Mouse (Mus musculus): Measurements from ENCODE around the gene Prdm13. TPM values are rescaled to one million over a fixed set of nuclear protein-coding genes. Genes with fewer than 3 reads are reported as not detected.

The Prdm13 gene
- polyA plus RNA-seq, 1 experiment from 2014 or later: not detected

DNA sequence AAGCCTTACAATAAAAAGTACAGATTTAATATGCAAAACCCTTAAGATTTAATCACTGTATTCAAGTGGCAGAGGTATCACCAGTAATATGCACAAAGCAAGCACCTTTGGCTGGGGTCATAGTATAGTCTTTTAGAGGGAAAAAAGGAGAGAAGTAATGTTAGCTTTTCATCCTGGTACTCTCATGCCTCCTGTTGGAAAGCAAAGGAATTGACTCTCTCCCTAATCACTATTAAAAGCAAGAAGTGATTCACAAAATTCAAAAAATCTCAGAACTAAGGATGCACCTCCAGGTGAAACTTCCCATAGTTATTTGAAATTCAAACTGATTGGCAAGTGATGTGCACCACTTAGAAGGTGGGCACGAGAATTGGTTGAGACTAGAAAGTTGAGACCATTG, 19.3 kb upstream of the Prdm13 start:
- H3K27ac ChIP-seq (replicated peaks): no peak overlapping the region
- TF ChIP-seq CTCF (IDR thresholded peaks at IDR 0.05; ENCODE audit: low read depth): peak; percentile 46
- no peak for TF ChIP-seq EP300 (optimal IDR thresholded peaks at IDR 0.05)
- H3K36me3 ChIP-seq (ENCODE audit: control insufficient read depth, insufficient read depth, low read length): no peaks in the 10 kb centered on the region
- no peak for ATAC-seq (ENCODE audit: low FRiP score, low TSS enrichment)
- DNase-seq (ENCODE audit: low spot score): no peak
- H3K4me1 ChIP-seq (replicated peaks; ENCODE audit: control insufficient read depth, insufficient read depth): no peaks in the 10 kb centered on the region
- 45% methylated on average over 1 of the region's 1 CpGs for WGBS
- H3K9me3 ChIP-seq (ENCODE audit: control insufficient read depth, low read length): no peaks in the 10 kb centered on the region
- H3K4me2 ChIP-seq (replicated peaks; ENCODE audit: low read depth): no peak overlapping the region
- no peak overlapping the region for H3K4me3 ChIP-seq (ENCODE audit: low read depth, low read length)
- H3K9ac ChIP-seq (ENCODE audit: low read length): no peak overlapping the region
- no peaks in the 10 kb centered on the region for H3K27me3 ChIP-seq (ENCODE audit: control insufficient read depth, insufficient read depth, low read length)

DNA sequence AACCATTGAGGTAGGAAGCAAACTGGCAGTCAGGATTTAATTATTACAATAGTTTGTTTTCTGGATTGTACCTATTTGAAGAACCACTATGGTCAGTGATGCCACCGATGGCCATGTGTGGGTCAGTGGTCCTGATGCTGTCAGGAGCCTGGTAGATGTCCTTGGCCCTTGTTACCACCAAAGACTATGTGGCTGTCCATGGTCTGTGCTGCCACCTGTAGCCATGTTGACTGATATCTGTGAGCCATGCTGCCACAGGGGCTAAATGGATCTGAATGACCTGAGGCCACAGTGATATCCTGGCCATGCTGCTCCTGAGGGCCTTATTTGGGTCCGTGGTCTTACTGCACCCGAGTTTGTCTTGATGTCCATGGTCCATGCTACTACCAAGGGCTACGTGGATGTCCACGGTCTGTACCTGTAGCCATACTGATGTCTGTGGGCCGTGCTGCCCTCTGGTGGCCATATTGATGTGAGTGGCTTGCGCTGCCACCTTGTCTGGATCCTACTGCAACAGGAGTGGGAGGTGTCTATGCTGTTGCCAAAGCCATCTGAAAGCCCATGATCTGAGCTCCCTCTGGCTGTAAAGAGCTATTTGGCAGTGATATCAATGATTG, 10.0 kb upstream of the Prdm13 start:
- ATAC-seq (ENCODE audit: low FRiP score, low TSS enrichment) (no peak; the same call in 1 of the 2 replicates), DNase-seq (ENCODE audit: low spot score) (peak; percentile 56)
- H3K4me1 ChIP-seq (replicated peaks; ENCODE audit: control insufficient read depth, insufficient read depth): no peaks in the 10 kb centered on the region
- no peak overlapping the region for H3K4me3 ChIP-seq (ENCODE audit: low read depth, low read length)
- no peak overlapping the region for H3K9ac ChIP-seq (ENCODE audit: low read length)
- no peak overlapping the region for H3K27ac ChIP-seq (replicated peaks)
- H3K9me3 ChIP-seq (ENCODE audit: control insufficient read depth, low read length): no peaks in the 10 kb centered on the region
- no peak overlapping the region for H3K4me2 ChIP-seq (replicated peaks; ENCODE audit: low read depth)
- H3K36me3 ChIP-seq (ENCODE audit: control insufficient read depth, insufficient read depth, low read length): no peaks in the 10 kb centered on the region
- H3K27me3 ChIP-seq (ENCODE audit: control insufficient read depth, insufficient read depth, low read length): peaks cover 3% of the 10 kb centered on the region
- TF ChIP-seq CTCF (IDR thresholded peaks at IDR 0.05; ENCODE audit: low read depth) (peak; percentile 77), EP300 (optimal IDR thresholded peaks at IDR 0.05) (no peak)
- 26% methylated on average over 7 of the region's 7 CpGs for WGBS

DNA sequence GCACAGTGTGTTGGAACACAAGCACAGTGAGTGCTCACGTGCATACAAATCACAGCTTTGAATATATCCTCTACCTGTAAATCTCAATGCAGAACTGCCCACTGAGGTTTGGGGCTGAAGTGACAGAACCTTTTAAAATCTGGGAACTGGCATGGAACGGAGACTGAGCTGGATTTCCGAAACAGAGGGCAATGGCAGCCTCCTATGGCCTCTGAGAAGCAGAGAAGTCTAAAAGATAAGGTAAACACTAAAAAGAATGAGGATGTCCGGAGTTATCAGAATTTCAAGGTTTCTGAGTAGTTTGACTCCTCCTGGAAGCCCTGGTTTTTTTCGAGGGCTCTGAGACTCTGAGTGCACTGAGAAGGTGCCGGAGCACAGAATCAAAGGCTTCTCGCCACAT, 4.5 kb upstream of the Prdm13 start:
- Histone ChIP-seq H3K9ac (ENCODE audit: low read length) (no peak overlapping the region), H3K4me2 (replicated peaks; ENCODE audit: low read depth) (no peak overlapping the region), H3K4me3 (ENCODE audit: low read depth, low read length) (no peak overlapping the region), H3K4me1 (replicated peaks; ENCODE audit: control insufficient read depth, insufficient read depth) (no peaks in the 10 kb centered on the region), H3K27me3 (ENCODE audit: control insufficient read depth, insufficient read depth, low read length) (peaks cover 33% of the 10 kb centered on the region), H3K36me3 (ENCODE audit: control insufficient read depth, insufficient read depth, low read length) (no peaks in the 10 kb centered on the region), H3K27ac (replicated peaks) (no peak overlapping the region), H3K9me3 (ENCODE audit: control insufficient read depth, low read length) (no peaks in the 10 kb centered on the region)
- DNase-seq (ENCODE audit: low spot score): no peak
- no peak for ATAC-seq (ENCODE audit: low FRiP score, low TSS enrichment)
- no peak for TF ChIP-seq CTCF (IDR thresholded peaks at IDR 0.05; ENCODE audit: low read depth)
- TF ChIP-seq EP300 (optimal IDR thresholded peaks at IDR 0.05): no peak
- 16% methylated on average over 7 of the region's 7 CpGs for WGBS

DNA sequence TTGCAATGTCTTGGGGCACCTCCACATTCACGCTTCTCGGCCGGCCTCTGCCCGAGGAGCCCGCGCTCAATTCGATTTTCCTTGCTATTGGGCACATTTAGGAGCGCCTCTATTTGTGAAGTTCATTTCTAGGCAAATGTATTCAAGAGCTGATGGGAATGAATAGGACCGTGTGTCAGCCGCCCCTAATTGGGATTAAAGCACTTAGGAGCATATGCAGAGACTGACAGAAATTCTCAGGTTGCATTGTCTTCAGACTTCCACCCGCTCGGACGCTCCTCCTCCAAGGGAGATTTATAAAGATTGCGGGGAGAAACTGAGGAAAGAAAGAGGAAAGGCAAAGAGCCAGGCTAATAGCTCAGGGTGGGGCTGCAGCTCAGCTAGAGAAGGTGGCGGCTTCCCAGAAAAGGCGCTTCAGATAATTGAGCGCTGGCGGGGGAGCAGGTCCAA, 3.8 kb upstream of the Prdm13 start:
- DNase-seq (ENCODE audit: low spot score) (no peak), ATAC-seq (ENCODE audit: low FRiP score, low TSS enrichment) (no peak)
- TF ChIP-seq EP300 (optimal IDR thresholded peaks at IDR 0.05): no peak
- TF ChIP-seq CTCF (IDR thresholded peaks at IDR 0.05; ENCODE audit: low read depth): no peak
- H3K36me3 ChIP-seq (ENCODE audit: control insufficient read depth, insufficient read depth, low read length): no peaks in the 10 kb centered on the region
- H3K27me3 ChIP-seq (ENCODE audit: control insufficient read depth, insufficient read depth, low read length): peaks cover 37% of the 10 kb centered on the region
- no peaks in the 10 kb centered on the region for H3K9me3 ChIP-seq (ENCODE audit: control insufficient read depth, low read length)
- H3K4me3 ChIP-seq (ENCODE audit: low read depth, low read length): peak overlapping the region; percentile 50; the same call in 1 of the 2 replicates
- no peak overlapping the region for H3K27ac ChIP-seq (replicated peaks)
- H3K4me2 ChIP-seq (replicated peaks; ENCODE audit: low read depth): no peak overlapping the region; the same call in 1 of the 2 replicates
- H3K9ac ChIP-seq (ENCODE audit: low read length): no peak overlapping the region
- H3K4me1 ChIP-seq (replicated peaks; ENCODE audit: control insufficient read depth, insufficient read depth): no peaks in the 10 kb centered on the region
- 2% methylated on average over 18 of the region's 18 CpGs for WGBS

DNA sequence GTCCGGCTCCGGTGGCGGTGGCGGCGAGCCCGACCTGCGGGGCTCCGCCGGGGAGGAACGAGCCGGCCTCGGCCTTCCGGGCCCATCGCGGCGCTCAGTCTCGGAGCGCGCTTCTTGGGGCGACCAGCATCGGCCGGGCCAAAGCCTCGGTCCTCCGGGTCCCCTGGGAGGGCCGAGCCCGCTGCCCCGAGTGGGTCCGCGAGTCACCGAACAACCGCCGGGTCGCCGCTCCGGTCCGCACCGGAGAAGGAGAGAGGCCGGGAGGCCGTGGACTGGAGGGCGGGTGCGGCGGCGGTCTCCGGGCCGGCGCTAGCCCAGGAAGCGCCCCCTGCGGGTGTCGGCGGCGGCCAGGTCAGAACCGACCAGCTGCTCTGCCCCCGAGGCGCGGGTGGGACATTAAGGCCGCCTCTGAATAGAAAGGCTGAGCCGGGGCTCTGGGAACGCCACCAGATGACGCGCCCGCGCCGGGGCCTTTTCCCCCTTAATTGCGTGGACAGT, 3.0 kb upstream of the Prdm13 start:
- H3K36me3 ChIP-seq (ENCODE audit: control insufficient read depth, insufficient read depth, low read length): no peaks in the 10 kb centered on the region
- ATAC-seq (ENCODE audit: low FRiP score, low TSS enrichment): 0 out of 2 replicates have a peak, but pooled peaks have one; percentile 12
- under 1% methylated on average over 43 of the region's 64 CpGs for WGBS
- TF ChIP-seq EP300 (optimal IDR thresholded peaks at IDR 0.05) (no peak), CTCF (IDR thresholded peaks at IDR 0.05; ENCODE audit: low read depth) (peak; percentile 23; the same call in 1 of the 2 replicates)
- H3K4me1 ChIP-seq (replicated peaks; ENCODE audit: control insufficient read depth, insufficient read depth): no peaks in the 10 kb centered on the region
- H3K4me3 ChIP-seq (ENCODE audit: low read depth, low read length): peak overlapping the region; percentile 50
- no peak overlapping the region for H3K27ac ChIP-seq (replicated peaks)
- peak; percentile 32 for DNase-seq (ENCODE audit: low spot score)
- H3K4me2 ChIP-seq (replicated peaks; ENCODE audit: low read depth): peak overlapping the region; percentile 90
- no peaks in the 10 kb centered on the region for H3K9me3 ChIP-seq (ENCODE audit: control insufficient read depth, low read length)
- peak overlapping the region; percentile 31; the same call in 1 of the 2 replicates for H3K9ac ChIP-seq (ENCODE audit: low read length)
- peaks cover 39% of the 10 kb centered on the region for H3K27me3 ChIP-seq (ENCODE audit: control insufficient read depth, insufficient read depth, low read length)
